Mouse (Mus musculus): ENCODE results near the gene Hic1. TPM values are rescaled to one million over a fixed set of nuclear protein-coding genes. Genes with fewer than 3 reads are reported as not detected.
A peak's percentile ranks its signal among the peaks of the same experiment; 100 is the strongest.

The Hic1 gene
- polyA plus RNA-seq, 1 experiment from 2014 or later = 1.8 TPM

- no peak for ATAC-seq
- Histone ChIP-seq H3K9me3 (replicated peaks; ENCODE audit: control insufficient read depth, low read length, poor library complexity, severe bottlenecking) (no peaks in the 10 kb centered on the region), H3K9ac (ENCODE audit: low read depth, low read length) (peak overlapping the region; percentile 38; the same call in 1 of the 2 replicates), H3K27ac (ENCODE audit: low read length) (no peak overlapping the region), H3K27me3 (ENCODE audit: control insufficient read depth, insufficient read depth, low read depth, low read length) (peaks cover 57% of the 10 kb centered on the region), H3K4me1 (ENCODE audit: control insufficient read depth, insufficient read depth, low read length) (peaks cover 35% of the 10 kb centered on the region), H3K4me2 (ENCODE audit: low read length) (peak overlapping the region; percentile 46), H3K4me3 (ENCODE audit: low read depth, low read length) (peak overlapping the region; percentile 27), H3K36me3 (ENCODE audit: control insufficient read depth, insufficient read depth, low read length) (peaks cover 11% of the 10 kb centered on the region; the same call in 1 of the 2 replicates)
- 3% methylated on average over 55 of the region's 55 CpGs for WGBS
Measured at GRCm38 (mm10) chr11:75166193-75166842, 3.0 kb downstream of the Hic1 start.

- Histone ChIP-seq H3K27ac (ENCODE audit: low read length) (no peak overlapping the region), H3K9me3 (replicated peaks; ENCODE audit: control insufficient read depth, low read length, poor library complexity, severe bottlenecking) (no peaks in the 10 kb centered on the region), H3K4me1 (ENCODE audit: control insufficient read depth, insufficient read depth, low read length) (peaks cover 30% of the 10 kb centered on the region), H3K4me2 (ENCODE audit: low read length) (peak overlapping the region; percentile 46), H3K4me3 (ENCODE audit: low read depth, low read length) (peak overlapping the region; percentile 27), H3K27me3 (ENCODE audit: control insufficient read depth, insufficient read depth, low read depth, low read length) (peaks cover 57% of the 10 kb centered on the region), H3K36me3 (ENCODE audit: control insufficient read depth, insufficient read depth, low read length) (peaks cover 13% of the 10 kb centered on the region; the same call in 1 of the 2 replicates), H3K9ac (ENCODE audit: low read depth, low read length) (peak overlapping the region; percentile 36; the same call in 1 of the 2 replicates)
- no peak for ATAC-seq
- WGBS = 5% methylated on average over 54 of the region's 54 CpGs
Measured at GRCm38 (mm10) chr11:75165441-75166192, 3.7 kb downstream of the Hic1 start.

GRCm38 (mm10) chr11:75164750-75165149 is 4.6 kb downstream of the Hic1 start:
- H3K27me3 ChIP-seq (ENCODE audit: control insufficient read depth, insufficient read depth, low read depth, low read length) = peaks cover 57% of the 10 kb centered on the region
- no peak overlapping the region for H3K9ac ChIP-seq (ENCODE audit: low read depth, low read length)
- no peaks in the 10 kb centered on the region for H3K9me3 ChIP-seq (replicated peaks; ENCODE audit: control insufficient read depth, low read length, poor library complexity, severe bottlenecking)
- no peak overlapping the region for H3K4me2 ChIP-seq (ENCODE audit: low read length)
- no peak overlapping the region for H3K27ac ChIP-seq (ENCODE audit: low read length)
- no peak for ATAC-seq
- 15% methylated on average over 15 of the region's 15 CpGs for WGBS
- H3K36me3 ChIP-seq (ENCODE audit: control insufficient read depth, insufficient read depth, low read length) = peaks cover 17% of the 10 kb centered on the region
- H3K4me1 ChIP-seq (ENCODE audit: control insufficient read depth, insufficient read depth, low read length) = peaks cover 28% of the 10 kb centered on the region
- H3K4me3 ChIP-seq (ENCODE audit: low read depth, low read length) = no peak overlapping the region

GRCm38 (mm10) chr11:75164051-75164450 is 5.3 kb downstream of the Hic1 start:
- Histone ChIP-seq H3K4me3 (ENCODE audit: low read depth, low read length) (no peak overlapping the region), H3K27me3 (ENCODE audit: control insufficient read depth, insufficient read depth, low read depth, low read length) (peaks cover 57% of the 10 kb centered on the region), H3K4me1 (ENCODE audit: control insufficient read depth, insufficient read depth, low read length) (peaks cover 21% of the 10 kb centered on the region), H3K4me2 (ENCODE audit: low read length) (no peak overlapping the region), H3K9me3 (replicated peaks; ENCODE audit: control insufficient read depth, low read length, poor library complexity, severe bottlenecking) (no peaks in the 10 kb centered on the region), H3K27ac (ENCODE audit: low read length) (no peak overlapping the region), H3K9ac (ENCODE audit: low read depth, low read length) (no peak overlapping the region), H3K36me3 (ENCODE audit: control insufficient read depth, insufficient read depth, low read length) (peaks cover 18% of the 10 kb centered on the region)
- ATAC-seq = no peak
- 75% methylated on average over 2 of the region's 2 CpGs for WGBS

GRCm38 (mm10) chr11:75163379-75163778 is 5.9 kb downstream of the Hic1 start:
- peaks cover 51% of the 10 kb centered on the region for H3K27me3 ChIP-seq (ENCODE audit: control insufficient read depth, insufficient read depth, low read depth, low read length)
- no peak overlapping the region for H3K4me3 ChIP-seq (ENCODE audit: low read depth, low read length)
- H3K4me1 ChIP-seq (ENCODE audit: control insufficient read depth, insufficient read depth, low read length) = peaks cover 15% of the 10 kb centered on the region
- WGBS = 84% methylated on average over 6 of the region's 6 CpGs
- no peak overlapping the region for H3K4me2 ChIP-seq (ENCODE audit: low read length)
- no peak for ATAC-seq
- no peak overlapping the region for H3K9ac ChIP-seq (ENCODE audit: low read depth, low read length)
- H3K27ac ChIP-seq (ENCODE audit: low read length) = no peak overlapping the region
- no peaks in the 10 kb centered on the region for H3K9me3 ChIP-seq (replicated peaks; ENCODE audit: control insufficient read depth, low read length, poor library complexity, severe bottlenecking)
- peaks cover 18% of the 10 kb centered on the region for H3K36me3 ChIP-seq (ENCODE audit: control insufficient read depth, insufficient read depth, low read length)

GRCm38 (mm10) chr11:75162591-75163080 is 6.7 kb downstream of the Hic1 start:
- Histone ChIP-seq H3K9ac (ENCODE audit: low read depth, low read length) (no peak overlapping the region), H3K36me3 (ENCODE audit: control insufficient read depth, insufficient read depth, low read length) (peaks cover 18% of the 10 kb centered on the region), H3K4me3 (ENCODE audit: low read depth, low read length) (no peak overlapping the region), H3K4me2 (ENCODE audit: low read length) (no peak overlapping the region), H3K27ac (ENCODE audit: low read length) (no peak overlapping the region), H3K4me1 (ENCODE audit: control insufficient read depth, insufficient read depth, low read length) (peaks cover 10% of the 10 kb centered on the region; the same call in 1 of the 2 replicates), H3K27me3 (ENCODE audit: control insufficient read depth, insufficient read depth, low read depth, low read length) (peaks cover 43% of the 10 kb centered on the region), H3K9me3 (replicated peaks; ENCODE audit: control insufficient read depth, low read length, poor library complexity, severe bottlenecking) (no peaks in the 10 kb centered on the region)
- ATAC-seq = no peak
- 91% methylated on average over 12 of the region's 12 CpGs for WGBS

GRCm38 (mm10) chr11:75161417-75162008 is 7.8 kb downstream of the Hic1 start:
- Histone ChIP-seq H3K27me3 (ENCODE audit: control insufficient read depth, insufficient read depth, low read depth, low read length) (peaks cover 37% of the 10 kb centered on the region), H3K4me2 (ENCODE audit: low read length) (no peak overlapping the region), H3K4me3 (ENCODE audit: low read depth, low read length) (no peak overlapping the region), H3K9ac (ENCODE audit: low read depth, low read length) (no peak overlapping the region), H3K36me3 (ENCODE audit: control insufficient read depth, insufficient read depth, low read length) (peaks cover 18% of the 10 kb centered on the region), H3K9me3 (replicated peaks; ENCODE audit: control insufficient read depth, low read length, poor library complexity, severe bottlenecking) (no peaks in the 10 kb centered on the region), H3K4me1 (ENCODE audit: control insufficient read depth, insufficient read depth, low read length) (peaks cover 6% of the 10 kb centered on the region; the same call in 1 of the 2 replicates), H3K27ac (ENCODE audit: low read length) (no peak overlapping the region)
- ATAC-seq = no peak
- 80% methylated on average over 4 of the region's 4 CpGs for WGBS

- H3K4me2 ChIP-seq (ENCODE audit: low read length) = no peak overlapping the region
- H3K9ac ChIP-seq (ENCODE audit: low read depth, low read length) = no peak overlapping the region
- WGBS = 88% methylated on average over 7 of the region's 7 CpGs
- peaks cover 3% of the 10 kb centered on the region; the same call in 1 of the 2 replicates for H3K4me1 ChIP-seq (ENCODE audit: control insufficient read depth, insufficient read depth, low read length)
- peaks cover 33% of the 10 kb centered on the region for H3K27me3 ChIP-seq (ENCODE audit: control insufficient read depth, insufficient read depth, low read depth, low read length)
- no peak overlapping the region for H3K4me3 ChIP-seq (ENCODE audit: low read depth, low read length)
- H3K27ac ChIP-seq (ENCODE audit: low read length) = no peak overlapping the region
- peaks cover 18% of the 10 kb centered on the region for H3K36me3 ChIP-seq (ENCODE audit: control insufficient read depth, insufficient read depth, low read length)
- no peaks in the 10 kb centered on the region for H3K9me3 ChIP-seq (replicated peaks; ENCODE audit: control insufficient read depth, low read length, poor library complexity, severe bottlenecking)
- ATAC-seq = no peak
Measured at GRCm38 (mm10) chr11:75160954-75161353, 8.4 kb downstream of the Hic1 start.
